Mouse (Mus musculus): Measurements from ENCODE around the gene Retreg3. TPM values are rescaled to one million over a fixed set of nuclear protein-coding genes. Genes with fewer than 3 reads are reported as not detected.

Retreg3 gene
- polyA plus RNA-seq, 1 experiment = 41.2 TPM

GRCm38 (mm10) chr11:101142215-101142967 lies 22.7 kb upstream of the Retreg3 start:
- H3K27me3 ChIP-seq (ENCODE audit: control insufficient read depth, insufficient read depth, insufficient read length) = no peaks in the 10 kb centered on the region
- H3K4me2 ChIP-seq (ENCODE audit: low read depth) = no peak overlapping the region
- H3ac ChIP-seq (ENCODE audit: control insufficient read depth, insufficient read length) = no peak overlapping the region
- H3K36me3 ChIP-seq (ENCODE audit: control insufficient read depth, insufficient read depth) = no peaks in the 10 kb centered on the region
- H3K4me3 ChIP-seq = no peak overlapping the region
- no peak for TF ChIP-seq MYOD1 (IDR thresholded peaks at IDR 0.05; ENCODE audit: control insufficient read depth in 1 of 3, insufficient read length in 2 of 3, low read depth in 2 of 3)
- TF ChIP-seq POLR2AphosphoS2 (IDR thresholded peaks at IDR 0.05; ENCODE audit: insufficient read length, low read depth) = no peak
- TF ChIP-seq E2F4 (IDR thresholded peaks at IDR 0.05; ENCODE audit: insufficient read depth) = no peak
- no peak for TF ChIP-seq CEBPB (IDR thresholded peaks at IDR 0.05; ENCODE audit: insufficient read depth, poor library complexity, severe bottlenecking)
- no peak for TF ChIP-seq MYOG (IDR thresholded peaks at IDR 0.05; ENCODE audit: control insufficient read depth in 1 of 3, insufficient read depth in 1 of 3, insufficient read length in 2 of 3, low read depth in 2 of 3)
- TF ChIP-seq USF1 (IDR thresholded peaks at IDR 0.05; ENCODE audit: low read depth) = no peak
- TF ChIP-seq SRF (IDR thresholded peaks at IDR 0.05; ENCODE audit: control insufficient read depth, insufficient read length, low read depth) = no peak
- H3K79me2 ChIP-seq (ENCODE audit: control insufficient read depth, insufficient read depth) = no peaks in the 10 kb centered on the region

GRCm38 (mm10) chr11:101141088-101141487 lies 21.4 kb upstream of the Retreg3 start:
- no peaks in the 10 kb centered on the region for H3K79me2 ChIP-seq (ENCODE audit: control insufficient read depth, insufficient read depth)

DNA sequence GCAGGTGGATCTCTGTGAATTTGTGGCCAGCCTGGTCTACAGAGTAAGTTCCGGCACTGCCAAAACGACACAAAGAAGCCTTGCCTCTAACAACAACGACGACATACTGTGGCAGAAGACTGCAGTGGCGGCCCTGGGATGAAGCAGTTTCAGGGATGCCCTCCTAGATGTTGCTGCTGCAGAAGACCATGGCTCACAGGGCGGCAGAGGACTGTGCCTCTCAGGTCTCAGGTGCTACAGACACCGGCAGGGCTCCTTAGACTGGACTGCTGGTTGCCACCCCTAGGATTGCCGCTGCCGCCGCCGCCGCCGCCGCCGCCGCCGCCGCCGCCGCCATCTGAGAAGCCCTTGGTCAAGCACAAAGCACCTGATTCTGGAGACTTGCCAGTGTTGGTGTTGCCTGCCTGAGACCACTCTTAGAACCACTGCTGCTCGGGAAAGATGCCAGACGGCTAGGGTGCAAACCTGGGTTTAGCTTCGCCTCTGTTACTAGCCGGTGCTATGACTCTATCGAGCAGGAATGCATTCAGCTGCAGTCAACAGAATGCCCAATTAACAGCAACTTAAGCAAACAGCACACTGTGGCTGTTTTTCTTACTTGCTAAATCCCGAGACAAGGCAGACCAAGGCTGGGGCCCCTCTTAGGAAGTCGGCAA lies 20.6 kb upstream of the Retreg3 start:
- H3ac ChIP-seq (ENCODE audit: control insufficient read depth, insufficient read length) = no peak overlapping the region
- TF ChIP-seq USF1 (IDR thresholded peaks at IDR 0.05; ENCODE audit: low read depth) = no peak
- no peak for TF ChIP-seq REST (IDR thresholded peaks at IDR 0.05; ENCODE audit: insufficient read depth, insufficient read length)
- H3K36me3 ChIP-seq (ENCODE audit: control insufficient read depth, insufficient read depth) = no peaks in the 10 kb centered on the region
- H3K4me2 ChIP-seq (ENCODE audit: low read depth) = no peak overlapping the region
- H3K27me3 ChIP-seq (ENCODE audit: control insufficient read depth, insufficient read depth, insufficient read length) = no peaks in the 10 kb centered on the region
- H3K4me3 ChIP-seq = no peak overlapping the region
- H3K79me2 ChIP-seq (ENCODE audit: control insufficient read depth, insufficient read depth) = no peaks in the 10 kb centered on the region

More at GRCm38 (mm10) chr11:101141088-101141487, 21.4 kb upstream of the Retreg3 start:
- no peak overlapping the region for H3ac ChIP-seq (ENCODE audit: control insufficient read depth, insufficient read length)
- H3K27me3 ChIP-seq (ENCODE audit: control insufficient read depth, insufficient read depth, insufficient read length) = no peaks in the 10 kb centered on the region
- TF ChIP-seq MYOG (IDR thresholded peaks at IDR 0.05; ENCODE audit: control insufficient read depth in 1 of 3, insufficient read depth in 1 of 3, insufficient read length in 2 of 3, low read depth in 2 of 3) (no peak), CEBPB (IDR thresholded peaks at IDR 0.05; ENCODE audit: insufficient read depth, poor library complexity, severe bottlenecking) (no peak), POLR2AphosphoS2 (IDR thresholded peaks at IDR 0.05; ENCODE audit: insufficient read length, low read depth) (no peak), MAX (IDR thresholded peaks at IDR 0.05; ENCODE audit: low read depth) (no peak), TCF3 (IDR thresholded peaks at IDR 0.05; ENCODE audit: insufficient read length, low read depth) (no peak), TCF12 (IDR thresholded peaks at IDR 0.05; ENCODE audit: insufficient read depth, poor library complexity, severe bottlenecking) (no peak), MYOD1 (IDR thresholded peaks at IDR 0.05; ENCODE audit: control insufficient read depth in 1 of 3, insufficient read length in 2 of 3, low read depth in 2 of 3) (no peak), POLR2A (IDR thresholded peaks at IDR 0.05; ENCODE audit: insufficient read length, low read depth) (no peak), REST (IDR thresholded peaks at IDR 0.05; ENCODE audit: insufficient read depth, insufficient read length) (no peak)
- H3K36me3 ChIP-seq (ENCODE audit: control insufficient read depth, insufficient read depth) = no peaks in the 10 kb centered on the region
- H3K4me2 ChIP-seq (ENCODE audit: low read depth) = no peak overlapping the region
- H3K4me3 ChIP-seq = no peak overlapping the region

DNA sequence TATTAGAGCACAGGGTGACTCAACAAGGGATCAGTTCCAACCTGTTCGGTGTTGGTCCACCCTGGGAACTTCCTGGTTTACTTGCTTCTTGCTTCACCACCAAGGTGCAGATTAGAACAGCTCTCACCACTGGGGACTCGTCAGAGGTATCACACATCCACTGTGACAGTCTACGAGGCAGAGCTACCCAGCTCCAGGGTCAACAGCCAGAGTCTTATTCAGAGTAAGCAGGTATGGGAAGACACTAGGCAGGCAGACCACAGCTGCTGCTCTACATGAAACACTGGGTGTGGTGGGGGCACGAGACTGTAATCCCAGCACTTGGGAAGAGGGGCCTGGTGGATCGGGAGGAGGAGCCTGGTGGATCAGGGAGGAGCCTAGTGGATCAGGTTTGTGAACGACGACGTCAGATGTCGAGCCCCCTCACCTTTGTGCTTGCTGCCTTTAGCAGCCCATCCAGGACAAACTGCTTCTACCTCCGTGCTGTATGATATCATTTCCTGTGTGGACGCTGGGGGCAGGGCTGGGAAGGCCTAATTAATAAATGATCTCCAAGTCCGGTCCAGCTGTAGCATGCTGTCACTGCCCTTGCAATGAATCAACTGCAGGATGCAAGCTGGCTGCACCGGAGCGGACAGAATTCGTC lies 19.0 kb upstream of the Retreg3 start:
- Histone ChIP-seq H3K36me3 (ENCODE audit: control insufficient read depth, insufficient read depth) (no peaks in the 10 kb centered on the region), H3K4me3 (no peak overlapping the region), H3K79me2 (ENCODE audit: control insufficient read depth, insufficient read depth) (no peaks in the 10 kb centered on the region), H3ac (ENCODE audit: control insufficient read depth, insufficient read length) (no peak overlapping the region), H3K4me2 (ENCODE audit: low read depth) (peak overlapping the region; percentile 4), H3K27me3 (ENCODE audit: control insufficient read depth, insufficient read depth, insufficient read length) (no peaks in the 10 kb centered on the region)
- TF ChIP-seq POLR2AphosphoS2 (IDR thresholded peaks at IDR 0.05; ENCODE audit: insufficient read length, low read depth) = no peak

- Histone ChIP-seq H3K4me3 (no peak overlapping the region), H3K27me3 (ENCODE audit: control insufficient read depth, insufficient read depth, insufficient read length) (no peaks in the 10 kb centered on the region), H3ac (ENCODE audit: control insufficient read depth, insufficient read length) (no peak overlapping the region), H3K4me2 (ENCODE audit: low read depth) (no peak overlapping the region), H3K36me3 (ENCODE audit: control insufficient read depth, insufficient read depth) (no peaks in the 10 kb centered on the region), H3K79me2 (ENCODE audit: control insufficient read depth, insufficient read depth) (no peaks in the 10 kb centered on the region)
- TF ChIP-seq MYOG (IDR thresholded peaks at IDR 0.05; ENCODE audit: control insufficient read depth in 1 of 3, insufficient read depth in 1 of 3, insufficient read length in 2 of 3, low read depth in 2 of 3) = no peak
- no peak for TF ChIP-seq POLR2AphosphoS2 (IDR thresholded peaks at IDR 0.05; ENCODE audit: insufficient read length, low read depth)
- TF ChIP-seq TCF12 (IDR thresholded peaks at IDR 0.05; ENCODE audit: insufficient read depth, poor library complexity, severe bottlenecking) = no peak
- no peak for TF ChIP-seq MYOD1 (IDR thresholded peaks at IDR 0.05; ENCODE audit: control insufficient read depth in 1 of 3, insufficient read length in 2 of 3, low read depth in 2 of 3)
- TF ChIP-seq USF1 (IDR thresholded peaks at IDR 0.05; ENCODE audit: low read depth) = no peak
- TF ChIP-seq E2F4 (IDR thresholded peaks at IDR 0.05; ENCODE audit: insufficient read depth) = no peak
- no peak for TF ChIP-seq POLR2A (IDR thresholded peaks at IDR 0.05; ENCODE audit: insufficient read length, low read depth)
- TF ChIP-seq TCF3 (IDR thresholded peaks at IDR 0.05; ENCODE audit: insufficient read length, low read depth) = no peak
- TF ChIP-seq MAX (IDR thresholded peaks at IDR 0.05; ENCODE audit: low read depth) = no peak
- no peak for TF ChIP-seq REST (IDR thresholded peaks at IDR 0.05; ENCODE audit: insufficient read depth, insufficient read length)
- no peak for TF ChIP-seq SRF (IDR thresholded peaks at IDR 0.05; ENCODE audit: control insufficient read depth, insufficient read length, low read depth)
- no peak for TF ChIP-seq CEBPB (IDR thresholded peaks at IDR 0.05; ENCODE audit: insufficient read depth, poor library complexity, severe bottlenecking)
Measured at GRCm38 (mm10) chr11:101137000-101137399, 17.3 kb upstream of the Retreg3 start.

Measured in myocyte (in vitro differentiated cells).